Mouse (Mus musculus) E14TG2a.4 (cell line): ENCODE data around the gene Slc38a4.

Experiments used
- CTCF ChIP-seq: conservative IDR thresholded peaks from 2 replicates; pipeline ENCODE4 v1.5.1; 2014; ENCODE audit warnings: low read length
- NANOG ChIP-seq: IDR thresholded peaks from 2 replicates; pipeline ENCODE4 v1.6.1; 2014; ENCODE audit warnings: borderline replicate concordance, low read length, mixed read lengths
- POU5F1 ChIP-seq: IDR thresholded peaks from 2 replicates; pipeline ENCODE4 v1.6.1; 2014; ENCODE audit warnings: low read length, borderline replicate concordance

DNA sequence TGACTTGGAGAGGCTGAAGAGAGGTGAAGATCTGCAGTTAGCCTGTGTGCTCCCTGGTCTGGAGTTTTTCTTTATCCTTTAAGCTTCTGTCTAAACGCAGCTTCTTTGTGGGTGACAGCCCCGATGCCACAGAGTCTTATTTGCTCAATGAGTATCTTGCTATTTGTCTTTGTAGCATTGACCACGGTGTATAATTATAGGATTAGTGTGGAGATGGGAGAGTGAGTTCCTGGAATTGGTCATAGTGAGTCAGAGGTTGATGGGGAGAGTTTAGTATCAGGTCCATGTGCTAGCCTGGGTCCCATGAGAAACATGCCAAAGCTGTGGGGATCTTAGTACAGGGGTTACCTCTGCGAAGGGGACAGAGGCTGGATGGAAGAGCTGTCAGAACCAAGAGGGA is 41.8 kb upstream of the Slc38a4 start:
- TF ChIP-seq NANOG (no peak), CTCF (no peak), POU5F1 (no peak)
